Mouse (Mus musculus) embryo, embryonic 9.5 days (tissue): Measurements from ENCODE around the gene Ptprcap.
"Not testable (repeated sequence)": the region's sequence is repeated elsewhere in the genome, so short reads cannot be mapped to it uniquely, and the experiment has no call there.

ENCODE experiments used
- DNase-seq: peaks from one replicate; pipeline ENCODE4 v3.0.0-alpha.2; 2017; ENCODE audit errors: extremely low spot score

Ptprcap gene

GRCm38 (mm10) chr19:4125741-4126696 lies 27.4 kb upstream of the Ptprcap start, which contains the start of gene Aip:
Gene Aip (minus strand): TSS chr19:4125858.
- DNase-seq = peak; percentile 97

DNA sequence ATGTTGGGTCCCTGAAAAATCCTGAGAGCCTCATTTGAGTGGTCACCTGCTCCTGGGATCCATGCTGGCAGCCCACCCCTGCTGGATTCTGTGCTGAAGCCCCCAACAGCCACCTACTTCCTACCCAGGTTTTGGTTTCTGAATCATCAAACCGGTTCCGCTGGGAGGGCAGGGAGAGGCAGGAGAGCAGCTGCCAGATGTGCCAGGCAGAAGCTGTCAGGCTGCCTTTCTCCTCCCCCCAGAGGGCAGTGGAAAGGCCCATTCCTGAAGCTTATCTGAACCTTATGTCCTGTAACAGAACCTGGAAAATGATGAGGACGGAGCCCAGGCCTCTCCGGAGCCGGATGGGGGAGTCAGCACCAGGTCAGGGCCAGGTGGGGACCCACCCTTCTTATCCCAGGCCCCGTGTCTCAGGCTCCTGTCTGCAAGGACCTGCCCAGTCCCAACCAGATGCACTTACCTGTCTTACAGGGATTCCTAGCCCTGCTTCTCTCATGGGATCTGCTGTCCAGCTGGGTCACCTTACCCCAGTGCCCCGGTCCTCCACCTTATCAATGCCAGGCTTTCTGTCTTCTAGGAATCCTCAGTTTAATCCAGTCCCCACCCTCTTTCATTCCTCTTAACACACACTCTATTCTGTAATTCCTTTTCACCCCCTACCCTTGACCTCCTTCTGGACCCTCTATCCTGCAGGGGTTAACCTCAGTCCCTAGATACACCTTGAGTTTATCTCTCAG lies 26.5 kb upstream of the Ptprcap start:
- DNase-seq = no peak

DNA sequence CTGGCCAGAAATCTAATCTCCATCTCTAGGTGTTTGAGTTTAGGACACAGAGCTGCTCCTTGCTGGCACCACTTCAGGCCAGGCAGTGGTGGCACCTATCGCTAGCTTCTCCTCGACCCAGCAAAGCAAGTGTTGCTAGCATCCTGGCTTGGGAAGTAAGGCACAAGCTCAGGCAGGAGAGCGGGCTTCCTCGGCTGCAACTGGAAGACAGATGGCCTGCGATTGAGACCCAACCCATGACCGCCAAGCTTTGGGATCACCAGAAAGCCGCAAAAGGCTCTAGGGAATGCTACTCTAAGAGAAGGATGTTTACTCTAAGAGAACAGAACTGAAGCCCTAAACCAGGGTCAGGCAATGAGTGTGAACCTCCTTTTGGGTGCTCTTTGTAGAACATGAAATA lies 23.9 kb upstream of the Ptprcap start:
- no peak for DNase-seq

DNA sequence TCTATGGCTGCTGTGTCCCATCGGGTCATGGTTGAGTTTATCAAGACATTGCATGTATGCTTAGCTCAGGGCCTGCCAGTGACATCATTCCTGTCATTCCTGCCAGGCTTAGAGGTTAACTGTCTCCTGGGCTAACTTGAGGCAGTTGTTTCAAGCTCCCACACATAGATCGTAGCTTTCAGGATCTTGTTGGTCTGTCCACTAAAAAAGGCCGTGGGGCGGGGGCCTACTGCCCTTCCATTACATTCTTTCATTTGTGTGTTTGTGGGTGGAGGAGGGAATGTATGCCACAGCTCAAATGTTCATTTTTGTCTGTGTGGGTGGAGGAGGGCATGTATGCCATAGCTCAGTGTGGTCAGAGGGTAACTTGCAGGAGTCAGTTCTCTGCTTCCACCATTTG lies 23.3 kb upstream of the Ptprcap start:
- DNase-seq = no peak

GRCm38 (mm10) chr19:4131075-4131474 lies 22.3 kb upstream of the Ptprcap start:
- DNase-seq = no peak

DNA sequence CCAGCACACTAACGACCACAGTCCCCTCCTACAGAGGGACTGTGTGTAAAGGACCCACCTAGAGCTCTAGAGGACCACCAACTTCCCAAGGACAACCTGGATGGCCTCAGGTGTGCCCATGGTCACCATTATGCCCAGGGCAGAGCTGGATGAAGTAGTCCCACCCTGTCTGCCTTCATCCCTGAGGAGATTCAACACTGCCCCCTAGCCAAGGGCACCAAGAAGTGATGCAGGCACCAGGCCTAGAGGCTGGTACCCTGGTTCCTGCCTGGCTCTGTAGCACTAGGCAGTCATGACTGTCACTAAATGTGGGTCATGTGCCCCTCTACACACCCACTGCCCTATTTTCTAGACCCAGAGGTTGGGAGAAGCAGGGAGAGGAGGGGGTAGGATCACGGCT lies 21.6 kb upstream of the Ptprcap start:
- DNase-seq = no peak

GRCm38 (mm10) chr19:4134354-4134753 lies 19.1 kb upstream of the Ptprcap start:
- no peak for DNase-seq

- DNase-seq = not testable (repeated sequence)
Measured at GRCm38 (mm10) chr19:4135229-4135962, 18.0 kb upstream of the Ptprcap start.

GRCm38 (mm10) chr19:4135963-4136345 lies 17.4 kb upstream of the Ptprcap start:
- not testable (repeated sequence) for DNase-seq

- no peak for DNase-seq
Measured at GRCm38 (mm10) chr19:4136463-4136862, 16.9 kb upstream of the Ptprcap start.

GRCm38 (mm10) chr19:4137913-4138312 lies 15.5 kb upstream of the Ptprcap start:
- DNase-seq = no peak

- no peak for DNase-seq
Measured at GRCm38 (mm10) chr19:4139446-4139845, 14.0 kb upstream of the Ptprcap start, which contains the start of gene Gpr152. Gene Gpr152 (plus strand): TSS chr19:4139787.

DNA sequence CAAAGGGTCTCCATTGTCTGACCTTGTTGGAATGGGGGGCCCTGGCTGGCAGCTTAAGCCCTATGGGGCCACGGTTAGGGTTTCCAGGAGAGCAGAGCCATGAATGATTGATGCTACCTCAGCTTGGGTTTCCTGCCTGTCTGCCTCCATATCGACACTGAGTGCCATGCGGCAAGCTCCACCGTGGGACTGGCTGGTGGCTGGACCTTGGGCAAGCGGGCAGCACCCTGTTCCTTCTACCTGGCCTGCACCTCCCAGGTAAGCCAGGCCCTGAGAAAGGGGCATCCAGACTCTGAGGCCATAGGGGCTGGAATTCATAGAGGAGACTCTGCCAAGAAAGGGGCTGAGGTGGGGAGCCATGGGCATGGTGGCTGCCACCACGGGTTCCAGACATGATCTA lies 13.3 kb upstream of the Ptprcap start:
- DNase-seq = no peak

GRCm38 (mm10) chr19:4142416-4143173 lies 10.8 kb upstream of the Ptprcap start:
- DNase-seq = no peak

DNA sequence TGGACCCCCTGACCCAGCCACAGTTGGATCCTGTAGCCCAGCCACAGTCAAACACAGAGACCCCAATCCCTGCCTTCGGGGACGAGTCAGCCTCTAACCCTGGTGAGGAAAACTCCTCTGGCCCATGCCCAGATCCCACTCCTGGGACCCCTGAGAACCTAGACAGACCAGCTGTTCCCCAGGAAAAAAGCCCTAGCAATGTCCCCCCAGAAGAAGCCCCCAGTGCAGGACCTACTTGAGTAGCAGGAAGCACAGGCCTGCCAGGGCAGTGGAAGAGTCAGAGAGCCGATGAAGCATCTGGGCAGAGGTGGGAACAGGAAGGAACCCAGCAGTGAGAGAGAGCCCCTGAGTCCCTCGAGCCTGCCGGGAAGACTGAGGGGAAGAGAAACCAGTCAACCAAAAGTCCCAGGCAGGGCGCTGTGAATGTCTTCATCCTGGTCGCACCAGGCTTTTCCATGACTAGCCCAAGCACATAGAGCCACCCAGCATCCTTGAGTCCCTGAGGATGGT lies 9.6 kb upstream of the Ptprcap start, which contains the start of gene Cabp4:
Cabp4 (minus strand) TSS at position 275 of the 510 bp plus-strand sequence.
- no peak for DNase-seq

DNA sequence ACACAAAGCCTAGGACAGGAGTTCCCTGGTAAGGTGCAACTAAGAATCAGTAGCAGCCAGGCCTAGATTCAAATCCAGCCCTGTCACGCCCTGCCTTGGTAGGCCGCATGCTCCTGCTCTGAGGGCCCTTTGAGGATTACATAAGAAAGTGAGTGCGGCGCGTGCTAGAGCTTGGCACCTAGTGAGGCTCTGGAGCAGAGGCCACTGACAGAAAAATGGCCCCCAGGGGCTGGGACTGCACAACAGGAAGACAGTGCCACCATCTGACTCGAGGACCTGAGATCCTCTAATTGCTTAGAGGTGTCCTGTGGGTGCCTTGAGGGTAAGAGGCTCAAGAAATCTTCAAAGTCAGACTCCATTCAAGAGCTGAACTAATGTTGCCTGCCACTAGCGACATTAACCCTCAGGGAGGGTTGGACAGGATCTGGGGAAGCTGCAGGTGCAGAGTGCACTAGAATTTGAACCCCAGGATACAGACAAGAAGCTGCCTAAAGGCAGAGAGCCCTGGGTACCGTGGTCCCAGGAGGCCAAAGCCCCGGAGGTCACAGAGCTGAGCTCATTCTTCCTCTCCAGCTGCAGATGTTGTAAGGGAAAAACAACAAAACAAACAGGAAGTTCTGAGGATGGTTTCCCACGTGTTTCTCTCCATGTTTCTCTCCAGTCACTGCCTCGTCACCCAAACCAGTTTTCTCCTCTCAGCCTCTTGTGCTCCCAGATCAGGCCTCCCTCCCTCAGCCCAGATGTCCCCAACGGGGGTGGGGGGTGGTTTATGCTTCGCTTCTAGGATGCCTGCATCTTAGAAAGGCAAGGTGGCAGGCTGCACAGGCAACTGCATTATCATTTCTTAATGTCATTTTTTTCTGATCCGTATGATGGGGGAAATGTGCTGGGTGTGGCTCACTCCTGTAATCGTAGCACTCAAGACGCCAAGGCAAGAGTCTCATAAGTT lies 8.6 kb upstream of the Ptprcap start:
- DNase-seq = no peak

GRCm38 (mm10) chr19:4145936-4146335 lies 7.5 kb upstream of the Ptprcap start:
- no peak for DNase-seq

GRCm38 (mm10) chr19:4146366-4147021 lies 6.9 kb upstream of the Ptprcap start:
- no peak for DNase-seq

- DNase-seq = no peak
Measured at GRCm38 (mm10) chr19:4147022-4147405, 6.4 kb upstream of the Ptprcap start.
